Mouse (Mus musculus) heart, postnatal 25 days (tissue): Measurements from ENCODE around the gene Zfhx3. TPM values are rescaled to one million over a fixed set of nuclear protein-coding genes. Genes with fewer than 3 reads are reported as not detected.

Experiments used
- DNase-seq: peaks from one replicate; pipeline ENCODE4 v3.0.0; 2022; ENCODE audit warnings: low spot score
- intact Hi-C: fragments of 180-260 bp; cut with DNase I; formaldehyde crosslinking; loops from one replicate; pipeline ENCODE4 v1.15.1; 2025
- total RNA-seq, 2 experiments: library from RNA; stranded (reverse); gene quantifications; 2 replicates each; pipeline ENCODE4 v1.2.3; 2021

Gene Zfhx3
- total RNA-seq, 2 experiments from 2014 or later, result 6.0 to 8.2 TPM

- intact Hi-C loops, result no loop called here
Measured at GRCm38 (mm10) chr8:108075176-108075575, 132.7 kb downstream of the Zfhx3 start.

GRCm38 (mm10) chr8:108078726-108079125, 136.3 kb downstream of the Zfhx3 start:
- no peak for DNase-seq
- intact Hi-C loops, result no loop called here

More at GRCm38 (mm10) chr8:108075176-108075575, 132.7 kb downstream of the Zfhx3 start:
- no peak for DNase-seq

GRCm38 (mm10) chr8:108086913-108087312, 144.5 kb downstream of the Zfhx3 start:
- no peak for DNase-seq
- intact Hi-C loops, result no loop called here

GRCm38 (mm10) chr8:108089632-108090031, 147.2 kb downstream of the Zfhx3 start:
- intact Hi-C loops, result no loop called here
- no peak for DNase-seq

- DNase-seq, result no peak
- intact Hi-C loops, result no loop called here
Measured at GRCm38 (mm10) chr8:108098598-108098997, 156.2 kb downstream of the Zfhx3 start.

- intact Hi-C loops, result no loop called here
- no peak for DNase-seq
Measured at GRCm38 (mm10) chr8:108101131-108101530, 158.7 kb downstream of the Zfhx3 start.

GRCm38 (mm10) chr8:108101978-108102865, 159.8 kb downstream of the Zfhx3 start:
- DNase-seq, result no peak
- intact Hi-C loops, result no loop called here

GRCm38 (mm10) chr8:108104471-108105098, 162.1 kb downstream of the Zfhx3 start:
- no peak for DNase-seq
- intact Hi-C loops, result no loop called here

GRCm38 (mm10) chr8:108125053-108125452, 182.6 kb downstream of the Zfhx3 start:
- intact Hi-C loops, result no loop called here
- DNase-seq, result no peak

GRCm38 (mm10) chr8:108125491-108125890, 183.0 kb downstream of the Zfhx3 start:
- intact Hi-C loops, result no loop called here
- no peak for DNase-seq

- intact Hi-C loops, result no loop called here
- no peak for DNase-seq
Measured at GRCm38 (mm10) chr8:108146536-108146935, 204.1 kb downstream of the Zfhx3 start.

GRCm38 (mm10) chr8:108148599-108149249, 206.3 kb downstream of the Zfhx3 start:
- intact Hi-C loops, result no loop called here
- DNase-seq, result no peak

GRCm38 (mm10) chr8:108170804-108171203, 228.4 kb downstream of the Zfhx3 start:
- no peak for DNase-seq
- intact Hi-C loops, result no loop called here

GRCm38 (mm10) chr8:108183296-108183695, 240.9 kb downstream of the Zfhx3 start:
- intact Hi-C loops, result no loop called here
- DNase-seq, result no peak

- no peak for DNase-seq
- intact Hi-C loops, result no loop called here
Measured at GRCm38 (mm10) chr8:108183948-108184347, 241.5 kb downstream of the Zfhx3 start.

- no peak for DNase-seq
- intact Hi-C loops, result no loop called here
Measured at GRCm38 (mm10) chr8:108186289-108186688, 243.8 kb downstream of the Zfhx3 start.

GRCm38 (mm10) chr8:108188044-108188443, 245.6 kb downstream of the Zfhx3 start:
- DNase-seq, result no peak
- intact Hi-C loops, result no loop called here

GRCm38 (mm10) chr8:108194571-108194970, 252.1 kb downstream of the Zfhx3 start:
- no peak for DNase-seq
- intact Hi-C loops, result no loop called here

- intact Hi-C loops, result no loop called here
Measured at GRCm38 (mm10) chr8:108215026-108215425, 272.6 kb downstream of the Zfhx3 start.

GRCm38 (mm10) chr8:108218171-108218840, 275.9 kb downstream of the Zfhx3 start:
- no peak for DNase-seq
- intact Hi-C loops, result no loop called here

More at GRCm38 (mm10) chr8:108215026-108215425, 272.6 kb downstream of the Zfhx3 start:
- no peak for DNase-seq
